Mouse (Mus musculus): ENCODE results near the gene Spn. TPM values are rescaled to one million over a fixed set of nuclear protein-coding genes. Genes with fewer than 3 reads are reported as not detected.

Gene Spn
- polyA plus RNA-seq, 1 experiment from 2014 or later, result 1.0 TPM

DNA sequence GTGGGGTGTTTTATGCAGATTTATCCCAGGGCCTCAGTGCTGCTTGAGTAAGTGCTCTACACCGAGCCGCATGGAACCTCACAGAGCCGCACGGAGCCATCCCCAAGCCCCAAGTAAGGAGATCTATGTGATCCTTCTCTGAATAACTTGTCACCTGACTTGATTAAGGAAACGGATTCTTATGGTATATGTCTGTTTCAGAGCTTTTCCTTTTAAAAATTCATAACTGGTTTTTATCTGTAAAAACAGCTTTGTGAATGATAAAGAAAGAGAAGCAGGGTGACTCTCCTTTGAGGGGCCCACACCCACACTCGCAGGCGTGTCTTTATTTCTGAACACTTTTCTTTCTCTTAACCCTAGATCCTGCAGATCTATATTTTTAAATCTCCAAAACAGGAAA is 1.5 kb upstream of the Spn start:
- WGBS, result 78% methylated on average over 7 of the region's 7 CpGs
- Histone ChIP-seq H3K4me1 (no peaks in the 10 kb centered on the region), H3K27ac (no peak overlapping the region), H3K36me3 (no peaks in the 10 kb centered on the region), H3K27me3 (replicated peaks) (no peaks in the 10 kb centered on the region), H3K9me3 (no peaks in the 10 kb centered on the region), H3K9ac (no peak overlapping the region), H3K4me3 (replicated peaks) (no peak overlapping the region), H3K4me2 (no peak overlapping the region)
- no peak for ATAC-seq (ENCODE audit: insufficient read depth, low FRiP score, low read depth)

DNA sequence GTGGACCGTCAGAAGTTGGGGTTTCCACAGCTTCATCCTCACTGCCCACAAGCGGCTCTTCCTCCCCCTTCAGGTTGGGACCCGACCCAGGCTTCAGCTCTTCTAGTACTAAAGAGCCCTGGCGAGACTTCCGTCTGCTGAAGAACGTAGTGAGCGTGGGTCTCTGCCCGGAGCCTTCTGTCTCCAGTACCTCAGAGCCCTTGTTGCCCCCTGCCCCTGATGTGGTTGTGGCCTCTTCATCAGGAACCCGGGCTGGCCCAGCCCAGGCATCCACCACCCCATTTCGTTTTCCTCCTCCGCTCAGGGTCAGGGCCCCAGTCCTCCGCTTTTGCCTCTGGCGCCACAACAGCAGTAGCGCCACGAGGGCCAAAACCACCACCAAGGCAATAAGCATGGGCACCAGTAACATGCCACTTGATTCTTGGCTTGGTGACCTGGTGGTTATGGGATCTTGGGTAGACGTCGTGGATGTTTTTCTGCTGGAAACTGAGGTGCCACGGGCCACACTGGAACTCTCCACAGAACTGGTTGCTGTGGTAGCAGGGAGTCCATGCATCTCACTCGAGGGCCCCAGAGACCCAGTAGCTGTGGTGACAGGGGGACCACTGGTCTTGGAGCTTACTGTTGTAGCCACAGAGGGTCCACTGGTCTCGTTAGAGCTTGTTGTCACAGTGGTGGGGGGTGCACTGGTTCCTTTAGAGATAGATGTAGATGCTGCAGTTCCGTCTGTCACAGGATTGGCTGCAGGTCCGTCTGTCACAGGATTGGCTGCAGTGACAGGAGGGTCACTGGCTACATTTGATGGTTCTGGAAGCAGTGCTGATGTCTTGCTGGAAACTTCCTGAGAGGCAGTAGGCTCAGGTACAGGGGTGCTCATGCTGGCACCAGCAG is 1.2 kb downstream of the Spn start:
- no peaks in the 10 kb centered on the region for H3K4me1 ChIP-seq
- no peak overlapping the region for H3K4me2 ChIP-seq
- H3K27me3 ChIP-seq (replicated peaks), result no peaks in the 10 kb centered on the region
- 76% methylated on average over 22 of the region's 22 CpGs for WGBS
- no peaks in the 10 kb centered on the region for H3K36me3 ChIP-seq
- no peak overlapping the region for H3K4me3 ChIP-seq (replicated peaks)
- no peak for ATAC-seq (ENCODE audit: insufficient read depth, low FRiP score, low read depth)
- H3K9me3 ChIP-seq, result no peaks in the 10 kb centered on the region
- H3K9ac ChIP-seq, result no peak overlapping the region
- no peak overlapping the region for H3K27ac ChIP-seq

DNA sequence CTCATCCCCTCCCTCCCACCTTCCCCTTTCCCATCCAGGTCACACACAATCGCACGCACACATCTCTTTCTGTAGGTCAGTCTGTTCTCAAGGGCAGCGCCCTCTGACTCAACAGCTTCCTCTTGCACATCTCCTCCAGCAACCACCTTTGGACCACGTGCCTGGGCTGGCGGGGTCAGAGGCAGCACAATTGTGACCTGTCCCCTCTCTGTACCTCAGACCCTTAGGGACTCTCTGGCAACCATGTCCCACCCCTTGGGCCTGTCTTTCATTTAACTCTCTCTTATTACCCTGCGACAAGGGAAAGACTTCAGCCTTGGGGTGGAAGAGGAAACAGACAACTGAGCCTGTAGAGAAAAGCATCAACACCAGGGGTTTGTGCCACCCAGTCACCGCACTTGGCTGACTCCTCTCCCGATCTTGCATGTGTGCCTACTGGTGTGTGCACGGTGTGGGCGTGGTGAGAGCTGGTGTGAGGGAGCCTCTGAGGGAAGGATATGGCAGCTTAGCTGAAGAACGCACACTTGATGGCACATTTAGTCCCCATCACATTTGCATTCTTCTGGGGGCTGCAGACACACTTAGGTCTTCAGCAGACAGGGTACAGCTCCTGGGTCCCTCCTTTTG is 2.7 kb downstream of the Spn start:
- H3K9ac ChIP-seq, result no peak overlapping the region
- no peaks in the 10 kb centered on the region for H3K4me1 ChIP-seq
- no peak for ATAC-seq (ENCODE audit: insufficient read depth, low FRiP score, low read depth)
- no peak overlapping the region for H3K4me2 ChIP-seq
- no peak overlapping the region for H3K27ac ChIP-seq
- 73% methylated on average over 11 of the region's 11 CpGs for WGBS
- H3K9me3 ChIP-seq, result no peaks in the 10 kb centered on the region
- H3K4me3 ChIP-seq (replicated peaks), result no peak overlapping the region
- H3K27me3 ChIP-seq (replicated peaks), result no peaks in the 10 kb centered on the region
- no peaks in the 10 kb centered on the region for H3K36me3 ChIP-seq

DNA sequence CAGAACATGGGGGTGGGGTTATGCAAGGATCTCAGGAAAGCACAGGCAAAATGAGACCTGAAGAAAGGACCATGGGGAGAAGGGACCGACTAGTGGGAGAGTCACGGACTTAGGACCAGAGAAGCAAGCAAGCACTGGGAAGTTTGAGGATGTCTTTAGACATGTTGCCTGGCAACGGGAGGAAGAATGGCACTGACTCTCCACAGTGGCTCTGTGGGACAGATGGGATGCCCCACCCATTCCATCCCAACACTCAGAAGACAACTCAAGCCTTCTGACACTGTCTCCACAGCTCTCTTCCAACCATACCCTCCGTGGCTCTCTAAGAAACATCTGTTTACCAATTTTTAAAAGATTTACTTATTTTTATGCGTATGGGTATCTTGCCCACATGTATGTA is 4.5 kb downstream of the Spn start:
- WGBS, result 71% methylated on average over 5 of the region's 5 CpGs
- no peaks in the 10 kb centered on the region for H3K36me3 ChIP-seq
- H3K4me2 ChIP-seq, result no peak overlapping the region

GRCm38 (mm10) chr7:127129638-127130037 is 8.0 kb downstream of the Spn start:
- 16% methylated on average over 4 of the region's 4 CpGs for WGBS
- Histone ChIP-seq H3K4me2 (no peak overlapping the region), H3K27ac (no peak overlapping the region), H3K4me3 (replicated peaks) (no peak overlapping the region), H3K4me1 (no peaks in the 10 kb centered on the region), H3K27me3 (replicated peaks) (no peaks in the 10 kb centered on the region), H3K36me3 (no peaks in the 10 kb centered on the region), H3K9ac (no peak overlapping the region), H3K9me3 (no peaks in the 10 kb centered on the region)
- ATAC-seq (ENCODE audit: insufficient read depth, low FRiP score, low read depth), result peak; percentile 53; the same call in 1 of the 2 replicates

More for the DNA sequence above, 4.5 kb downstream of the Spn start:
- Histone ChIP-seq H3K27me3 (replicated peaks) (no peaks in the 10 kb centered on the region), H3K9me3 (no peaks in the 10 kb centered on the region), H3K27ac (no peak overlapping the region), H3K9ac (no peak overlapping the region), H3K4me3 (replicated peaks) (no peak overlapping the region), H3K4me1 (no peaks in the 10 kb centered on the region)
- ATAC-seq (ENCODE audit: insufficient read depth, low FRiP score, low read depth), result no peak

DNA sequence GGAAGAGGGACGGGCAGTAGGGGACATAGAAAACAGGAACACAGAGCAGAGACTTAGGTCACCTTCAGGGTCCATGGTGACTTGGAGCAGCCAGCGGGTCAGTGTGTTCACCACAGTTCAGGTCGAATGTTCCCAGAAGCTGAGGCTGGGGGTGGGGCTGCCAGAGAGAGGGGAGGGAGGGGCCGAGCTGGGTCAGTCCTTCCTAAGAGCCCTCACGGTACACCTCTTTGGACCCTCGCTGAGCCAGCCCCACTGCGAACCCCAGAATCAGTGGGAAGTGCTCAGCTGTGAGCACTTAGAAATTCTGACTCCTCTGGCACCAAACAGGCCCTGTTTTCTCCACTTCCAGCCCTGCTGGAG is 15.7 kb downstream of the Spn start, which contains the start of gene Qprt:
Gene Qprt (minus strand): TSS at position 316 of the 360 bp plus-strand sequence.
- H3K9me3 ChIP-seq, result no peaks in the 10 kb centered on the region
- 20% methylated on average over 7 of the region's 7 CpGs for WGBS
- ATAC-seq (ENCODE audit: insufficient read depth, low FRiP score, low read depth), result no peak; the same call in 1 of the 2 replicates
- H3K27ac ChIP-seq, result no peak within 1 kb of the TSS
- H3K4me2 ChIP-seq, result peak within 1 kb of the TSS; percentile 27
- H3K27me3 ChIP-seq (replicated peaks), result peaks cover 6% of the 10 kb centered on the region; the same call in 1 of the 2 replicates
- no peak within 1 kb of the TSS for H3K9ac ChIP-seq
- peak within 1 kb of the TSS; percentile 8 for H3K4me3 ChIP-seq (replicated peaks)
- peaks cover 13% of the 10 kb centered on the region; the same call in 1 of the 2 replicates for H3K4me1 ChIP-seq
- no peaks in the 10 kb centered on the region for H3K36me3 ChIP-seq

- H3K27ac ChIP-seq, result no peak overlapping the region
- H3K4me1 ChIP-seq, result peaks cover 13% of the 10 kb centered on the region; the same call in 1 of the 2 replicates
- no peaks in the 10 kb centered on the region for H3K9me3 ChIP-seq
- no peaks in the 10 kb centered on the region for H3K36me3 ChIP-seq
- no peak overlapping the region for H3K9ac ChIP-seq
- WGBS, result 22% methylated on average over 21 of the region's 21 CpGs
- H3K27me3 ChIP-seq (replicated peaks), result peaks cover 6% of the 10 kb centered on the region; the same call in 1 of the 2 replicates
- ATAC-seq (ENCODE audit: insufficient read depth, low FRiP score, low read depth), result 0 out of 2 replicates have a peak, but pooled peaks have one; percentile 44
- H3K4me3 ChIP-seq (replicated peaks), result peak overlapping the region; percentile 8
- peak overlapping the region; percentile 27 for H3K4me2 ChIP-seq
Observed at GRCm38 (mm10) chr7:127121061-127121910, 16.3 kb downstream of the Spn start.

- no peak overlapping the region for H3K4me2 ChIP-seq
- H3K36me3 ChIP-seq, result no peaks in the 10 kb centered on the region
- peaks cover 6% of the 10 kb centered on the region; the same call in 1 of the 2 replicates for H3K27me3 ChIP-seq (replicated peaks)
- H3K27ac ChIP-seq, result no peak overlapping the region
- no peak overlapping the region for H3K4me3 ChIP-seq (replicated peaks)
- 61% methylated on average over 14 of the region's 14 CpGs for WGBS
- H3K4me1 ChIP-seq, result peaks cover 18% of the 10 kb centered on the region; the same call in 1 of the 2 replicates
- ATAC-seq (ENCODE audit: insufficient read depth, low FRiP score, low read depth), result no peak
- no peaks in the 10 kb centered on the region for H3K9me3 ChIP-seq
- H3K9ac ChIP-seq, result no peak overlapping the region
Observed at GRCm38 (mm10) chr7:127118671-127119445, 18.8 kb downstream of the Spn start.

DNA sequence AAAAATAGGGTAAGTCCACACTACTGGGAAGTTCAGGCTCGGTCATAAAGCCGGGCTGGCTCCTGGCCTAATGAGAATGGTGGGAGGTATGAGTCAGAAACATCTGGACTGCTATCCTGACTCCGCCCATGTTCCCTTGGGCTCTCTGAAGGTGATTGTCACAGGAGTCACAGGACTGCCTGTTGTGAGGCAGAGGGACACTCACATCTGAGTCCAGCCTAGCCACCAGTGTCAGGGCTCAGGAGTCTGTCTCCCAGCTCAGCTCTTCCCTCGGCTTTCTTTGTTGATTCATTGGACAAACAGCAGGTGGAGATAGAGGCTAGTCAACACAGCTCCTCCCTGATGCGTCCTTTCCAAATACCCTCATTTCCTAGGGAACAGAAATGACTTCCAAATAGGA is 19.7 kb downstream of the Spn start:
- Histone ChIP-seq H3K4me1 (peaks cover 23% of the 10 kb centered on the region), H3K4me3 (replicated peaks) (no peak overlapping the region), H3K36me3 (no peaks in the 10 kb centered on the region), H3K27ac (no peak overlapping the region), H3K9ac (no peak overlapping the region), H3K9me3 (no peaks in the 10 kb centered on the region), H3K4me2 (no peak overlapping the region), H3K27me3 (replicated peaks) (peaks cover 6% of the 10 kb centered on the region; the same call in 1 of the 2 replicates)
- ATAC-seq (ENCODE audit: insufficient read depth, low FRiP score, low read depth), result peak; percentile 20; the same call in 1 of the 2 replicates
- WGBS, result 38% methylated on average over 5 of the region's 5 CpGs

DNA sequence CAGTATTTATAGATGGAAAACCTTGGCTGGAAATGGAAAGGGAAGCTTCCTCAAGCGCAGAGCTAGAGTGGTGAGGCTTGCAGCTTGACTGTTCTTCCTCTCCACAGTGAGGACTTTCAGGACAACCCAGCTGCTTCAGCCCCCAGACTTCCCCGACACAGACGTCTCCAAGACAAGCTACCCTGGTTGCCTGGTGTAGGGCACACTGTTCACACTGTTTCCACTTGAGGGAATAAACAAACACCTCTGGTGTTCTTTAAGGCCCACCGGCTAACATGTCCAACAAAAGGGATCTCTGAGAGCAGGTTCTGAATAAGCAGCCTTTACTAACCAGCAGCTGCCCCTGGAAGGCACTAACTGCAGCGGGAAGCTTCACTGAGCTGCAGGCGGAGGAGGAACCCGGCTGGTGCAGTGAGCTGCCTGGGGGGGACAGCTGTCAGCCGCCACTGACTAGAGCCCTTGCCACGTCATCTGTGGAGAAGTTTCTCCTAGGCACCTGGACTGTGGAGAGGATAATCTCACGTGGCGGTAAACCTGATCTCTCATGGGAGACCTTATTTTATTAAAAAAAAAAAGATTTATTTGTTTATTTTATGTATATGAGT is 21.2 kb downstream of the Spn start:
- peaks cover 22% of the 10 kb centered on the region for H3K4me1 ChIP-seq

DNA sequence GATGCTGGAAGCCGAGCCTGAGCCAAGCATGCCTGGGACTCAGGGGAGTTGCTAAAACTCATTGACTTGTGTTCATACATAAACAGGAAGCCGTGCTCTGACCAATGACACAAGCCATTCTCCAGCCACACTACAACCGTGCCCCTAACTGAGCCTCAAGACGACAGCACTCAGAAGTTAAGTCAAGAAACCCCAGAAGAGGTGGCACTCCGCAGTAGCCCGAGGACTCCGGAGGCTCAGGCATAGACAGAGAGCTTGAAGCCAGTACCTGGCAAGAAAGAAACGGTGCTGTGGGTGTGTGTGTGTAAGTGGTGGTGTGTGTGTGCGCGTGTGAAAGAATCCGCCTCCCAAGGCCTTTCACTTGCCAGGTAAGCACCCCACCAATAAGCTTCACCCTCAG is 22.7 kb downstream of the Spn start:
- H3K27me3 ChIP-seq (replicated peaks), result no peaks in the 10 kb centered on the region
- 71% methylated on average over 11 of the region's 11 CpGs for WGBS
- H3K4me3 ChIP-seq (replicated peaks), result no peak overlapping the region
- no peak for ATAC-seq (ENCODE audit: insufficient read depth, low FRiP score, low read depth)
- H3K4me1 ChIP-seq, result peaks cover 18% of the 10 kb centered on the region
- no peak overlapping the region for H3K27ac ChIP-seq
- H3K9me3 ChIP-seq, result no peaks in the 10 kb centered on the region
- no peaks in the 10 kb centered on the region for H3K36me3 ChIP-seq
- no peak overlapping the region for H3K9ac ChIP-seq
- H3K4me2 ChIP-seq, result no peak overlapping the region

More for the DNA sequence above, 21.2 kb downstream of the Spn start:
- H3K27ac ChIP-seq, result no peak overlapping the region
- no peaks in the 10 kb centered on the region for H3K36me3 ChIP-seq
- no peaks in the 10 kb centered on the region for H3K9me3 ChIP-seq
- no peaks in the 10 kb centered on the region for H3K27me3 ChIP-seq (replicated peaks)
- no peak overlapping the region for H3K4me2 ChIP-seq
- WGBS, result 56% methylated on average over 11 of the region's 11 CpGs
- no peak overlapping the region for H3K9ac ChIP-seq
- H3K4me3 ChIP-seq (replicated peaks), result no peak overlapping the region
- no peak for ATAC-seq (ENCODE audit: insufficient read depth, low FRiP score, low read depth)
